Mouse (Mus musculus) mouse trophoblast stem cell (cell line): ENCODE measurements at regions not wholly inside any gene's neighbourhood (a gene's known extent, or its start where the extent isn't known, plus 50 kb on each side); places are given as distances from the start of the nearest gene placed in this dataset.
"Not testable (repeated sequence)": the region's sequence is repeated elsewhere in the genome, so short reads cannot be mapped to it uniquely, and the experiment has no call there.

Source experiments
- in situ Hi-C, 2 experiments: fragments of 300-500 bp; cut with MseI, MboI; formaldehyde crosslinking; loops; 2 replicates in 1 of 2; 3 replicates in 1 of 2; pipeline ENCODE4 v1.15.1; 2025

DNA sequence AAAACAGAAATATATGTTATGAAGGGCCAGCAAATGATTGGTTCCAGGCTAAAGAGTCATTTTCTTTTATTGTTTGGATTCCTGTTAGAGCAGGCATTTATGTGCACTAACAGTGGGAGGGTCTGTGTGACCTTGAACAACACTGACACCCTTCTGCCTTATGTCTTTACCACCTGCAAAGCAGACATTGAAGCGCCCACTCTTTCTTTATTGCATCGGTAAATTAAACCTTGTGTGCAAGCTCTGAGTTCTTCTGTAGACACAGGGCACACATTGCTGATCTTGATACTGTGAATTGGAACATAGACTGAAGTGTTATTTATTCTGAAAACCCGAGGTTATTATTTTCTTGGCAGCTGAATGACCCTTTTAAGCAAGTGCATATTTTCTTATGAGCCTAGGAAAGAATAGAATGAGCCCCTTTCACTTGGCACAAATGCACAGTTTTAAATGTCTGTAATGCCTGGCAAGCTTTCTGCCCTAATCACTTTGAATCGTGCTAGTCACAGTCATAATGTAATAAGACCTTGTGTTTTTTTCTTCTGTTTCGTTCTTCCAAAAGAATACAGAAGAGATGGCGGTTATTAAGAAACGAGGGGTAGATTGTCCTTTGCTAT, 125.1 kb upstream of the Cobl start:
- in situ Hi-C loops, result no loop called here

GRCm38 (mm10) chr11:12584851-12585680, 120.3 kb upstream of the Cobl start:
- in situ Hi-C loops, result not testable (repeated sequence)

DNA sequence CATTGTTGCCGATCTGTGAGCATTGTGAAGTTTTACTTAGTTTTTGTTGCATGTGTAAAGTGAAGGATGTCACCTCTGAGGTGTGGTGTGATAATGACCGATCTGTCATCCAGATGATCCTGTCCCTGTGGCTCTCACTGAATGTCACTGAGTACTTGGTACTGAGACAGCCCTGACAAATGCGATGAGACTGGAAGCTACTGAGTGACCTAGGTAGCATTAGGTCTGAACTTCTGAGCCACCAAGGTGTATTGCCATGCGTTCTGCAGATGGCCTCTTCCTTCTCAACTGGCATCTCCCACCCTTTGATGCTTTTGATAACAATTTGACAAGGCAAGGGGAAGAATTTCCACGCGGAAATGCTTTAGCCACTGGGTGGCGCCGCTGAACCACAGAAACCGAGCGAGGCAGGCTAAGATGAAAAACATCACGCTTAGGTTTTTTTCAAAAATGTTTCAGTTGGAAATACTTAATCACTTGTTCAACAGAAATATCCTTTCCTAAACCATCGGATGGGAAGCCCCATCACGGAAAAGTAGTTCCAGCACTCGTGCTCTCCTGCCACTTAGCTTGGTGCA, 114.3 kb upstream of the Cobl start:
- in situ Hi-C loops, result no loop called here

GRCm38 (mm10) chr11:12559663-12560062, 94.9 kb upstream of the Cobl start:
- in situ Hi-C loops, result loop anchor here in 1 of 2 experiments (10.0 kb wide), 1 partner anchor 245 kb away; no protein-coding TSS in a partner anchor

DNA sequence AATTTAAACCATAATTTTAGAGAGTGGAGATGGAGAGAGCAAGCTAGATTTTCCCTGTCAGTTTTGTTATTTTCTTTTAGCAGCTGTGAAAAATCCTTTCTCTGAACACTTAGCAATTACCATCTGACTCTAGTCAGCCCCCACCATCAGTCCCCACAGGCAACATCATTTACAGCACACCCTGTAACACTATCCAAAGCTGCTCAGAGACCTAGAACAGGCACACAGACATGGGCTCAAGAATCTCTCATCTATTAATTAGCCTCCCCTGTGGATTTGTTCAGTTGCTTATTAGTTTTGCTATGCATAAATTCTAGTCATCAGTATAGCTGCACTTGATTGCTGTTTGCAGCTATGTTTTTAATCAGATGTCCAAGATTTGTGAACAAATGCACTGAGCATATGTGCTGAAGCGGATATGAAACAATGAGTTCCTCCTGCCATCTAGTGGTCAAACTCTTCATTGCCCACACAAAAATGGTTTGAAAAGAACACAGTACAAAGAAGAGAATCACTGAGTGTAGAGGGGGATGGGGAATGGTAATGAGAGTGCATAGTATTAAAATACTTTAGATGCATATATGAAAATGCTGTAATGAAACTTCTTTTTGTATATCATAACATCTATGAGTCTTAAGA, 94.4 kb upstream of the Cobl start:
- in situ Hi-C loops, result loop anchor here in 1 of 2 experiments (10.0 kb wide), 1 partner anchor 244 kb away; no protein-coding TSS in a partner anchor

GRCm38 (mm10) chr11:12558176-12558575, 93.4 kb upstream of the Cobl start:
- in situ Hi-C loops, result loop anchor here in 1 of 2 experiments (10.0 kb wide), 1 partner anchor 243 kb away; no protein-coding TSS in a partner anchor

GRCm38 (mm10) chr11:12545771-12546170, 81.0 kb upstream of the Cobl start:
- in situ Hi-C loops, result loop anchor here in 1 of 2 experiments (10.0 to 25.0 kb wide), 2 partner anchors 171 to 733 kb away; partner anchors contain the start of gene Fignl1

- in situ Hi-C loops, result loop anchor here in 1 of 2 experiments (10.0 to 25.0 kb wide), 2 partner anchors 168 to 731 kb away; partner anchors contain the start of gene Fignl1
Measured at GRCm38 (mm10) chr11:12543042-12543441, 78.3 kb upstream of the Cobl start.

- in situ Hi-C loops, result loop anchor here in 1 of 2 experiments (10.0 to 25.0 kb wide), 2 partner anchors 166 to 728 kb away; partner anchors contain the start of gene Fignl1
Measured at GRCm38 (mm10) chr11:12540333-12540870, 75.6 kb upstream of the Cobl start.

DNA sequence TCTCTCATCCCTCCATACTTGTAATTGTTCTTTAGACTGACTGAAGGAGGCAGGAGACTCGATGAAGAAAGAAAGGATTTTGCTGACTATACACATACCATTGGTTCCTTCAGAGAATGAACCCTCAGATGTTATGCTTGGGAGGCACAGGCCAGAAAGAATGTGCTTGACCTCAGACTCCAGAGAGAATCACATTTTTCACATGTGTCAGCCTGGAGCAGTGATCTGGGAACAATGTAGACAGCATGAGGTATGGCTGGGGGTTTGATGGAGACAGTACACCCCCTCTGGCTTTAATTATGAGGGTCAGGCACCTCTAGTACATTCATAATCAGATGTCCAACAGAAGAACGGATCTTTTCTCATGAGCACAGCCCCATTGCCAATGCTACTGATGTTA, 70.3 kb upstream of the Cobl start:
- in situ Hi-C loops, result loop anchor here in 1 of 2 experiments (25.0 kb wide), 1 partner anchor 723 kb away; the partner anchor contains the start of gene Fignl1

GRCm38 (mm10) chr11:12532288-12532687, 67.5 kb upstream of the Cobl start:
- in situ Hi-C loops, result loop anchor here in 1 of 2 experiments (25.0 kb wide), 1 partner anchor 720 kb away; the partner anchor contains the start of gene Fignl1

- in situ Hi-C loops, result not testable (repeated sequence)
Measured at GRCm38 (mm10) chr11:12522063-12522462, 57.3 kb upstream of the Cobl start.

DNA sequence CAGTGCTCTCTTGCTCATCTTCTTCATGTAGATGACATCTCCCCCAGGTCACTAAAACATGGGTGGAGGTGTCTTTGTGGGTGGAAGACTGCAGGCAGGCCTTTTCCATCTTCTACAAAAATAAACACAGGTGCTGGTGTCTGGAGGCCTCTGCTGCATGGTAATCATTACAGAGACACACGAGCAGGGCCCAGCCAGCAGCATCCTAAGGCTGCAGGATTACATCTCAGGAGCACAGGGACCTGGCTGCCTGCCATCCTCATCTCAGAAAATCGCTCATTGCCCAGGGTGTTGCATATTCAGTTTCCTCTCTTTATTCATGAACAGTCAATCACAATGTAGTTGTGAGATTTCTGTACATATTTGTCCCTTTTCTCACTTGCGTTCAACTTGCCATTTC, 56.5 kb upstream of the Cobl start:
- in situ Hi-C loops, result no loop called here

GRCm38 (mm10) chr11:12516374-12516773, 51.6 kb upstream of the Cobl start:
- in situ Hi-C loops, result no loop called here
